Mouse (Mus musculus): Measurements from ENCODE around the gene Casz1.

GRCm38 (mm10) chr4:148807397-148807796 is 3.2 kb downstream of the Casz1 start:
- TF ChIP-seq CTCF (conservative IDR thresholded peaks at IDR 0.05; ENCODE audit: insufficient read depth, insufficient read length, low read depth, low read length): no peak
- TF ChIP-seq POLR2A (IDR thresholded peaks at IDR 0.05; ENCODE audit: low read depth, low read length): no peak
